Mouse (Mus musculus): ENCODE results near the gene Shb.
A peak's percentile ranks its signal among the peaks of the same experiment; 100 is the strongest.

The Shb gene

GRCm38 (mm10) chr4:45449012-45449411 is 83.3 kb downstream of the Shb start:
- no peak for DNase-seq

DNA sequence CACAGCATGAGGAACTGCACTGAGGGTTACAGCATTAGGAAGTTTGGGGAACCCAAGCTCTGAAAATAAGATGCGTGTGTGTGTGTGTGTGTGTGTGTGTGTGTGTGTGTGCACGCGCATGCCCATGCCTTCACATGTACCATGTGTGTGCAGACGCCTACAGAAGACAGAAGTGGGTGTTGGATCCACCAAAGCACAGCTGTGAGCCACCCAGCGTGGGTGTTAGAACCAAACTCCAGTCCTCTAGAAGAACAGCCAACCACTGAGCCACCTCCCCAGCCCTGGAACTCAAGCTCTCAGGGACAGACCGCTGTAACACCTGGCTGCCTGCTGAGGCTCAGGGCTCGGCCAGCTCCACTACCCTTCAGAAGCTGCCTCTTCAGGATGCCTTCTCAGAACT is 83.8 kb downstream of the Shb start:
- no peak for DNase-seq

DNA sequence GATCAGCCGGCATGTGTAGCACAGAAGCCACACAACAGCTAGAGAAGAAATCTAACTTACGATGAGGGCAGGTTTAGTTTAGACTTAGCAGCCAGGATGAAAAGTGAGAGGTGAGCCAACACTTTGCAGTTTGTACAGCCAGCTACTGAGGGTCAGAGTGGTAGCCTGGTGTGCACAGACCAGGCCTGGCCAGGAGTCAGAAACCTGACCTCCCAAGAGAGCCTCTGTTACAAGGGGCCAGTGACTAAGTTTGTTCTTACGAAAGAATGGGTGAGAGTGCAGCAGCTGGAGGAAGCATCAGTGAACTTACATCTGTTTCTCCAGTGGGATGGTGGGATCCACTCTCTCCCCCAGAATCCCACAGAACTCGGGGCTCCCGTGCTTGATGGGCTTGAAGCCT is 85.1 kb downstream of the Shb start:
- DNase-seq, result no peak

GRCm38 (mm10) chr4:45445235-45445634 is 87.0 kb downstream of the Shb start:
- DNase-seq, result no peak

GRCm38 (mm10) chr4:45444813-45445212 is 87.5 kb downstream of the Shb start:
- no peak for DNase-seq

- peak; percentile 59 for DNase-seq
These were observed 88.6 kb downstream of the Shb start for GRCm38 (mm10) chr4:45443652-45444051.

- no peak for DNase-seq
These were observed 90.0 kb downstream of the Shb start for GRCm38 (mm10) chr4:45442237-45442636.

DNA sequence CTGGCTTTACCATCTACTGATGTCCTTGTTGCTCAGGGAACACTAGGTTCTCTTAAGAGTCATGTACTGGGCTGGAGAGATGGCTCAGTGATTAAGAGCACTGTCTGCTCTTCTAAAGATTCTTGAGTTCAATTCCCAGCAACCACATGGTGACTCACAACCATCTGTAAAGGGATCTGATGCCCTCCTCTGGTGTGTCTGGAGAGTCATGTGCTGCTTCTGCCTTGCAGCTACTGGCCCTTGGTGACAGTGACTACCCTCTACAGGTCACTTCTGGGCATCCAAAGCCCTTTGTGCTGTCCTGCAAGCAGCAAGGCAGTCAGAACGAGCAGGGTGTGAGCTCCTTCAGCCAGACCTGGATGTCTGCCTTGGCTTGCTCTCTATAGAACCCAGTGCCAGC is 90.5 kb downstream of the Shb start:
- no peak for DNase-seq

- no peak for DNase-seq
These were observed 93.0 kb downstream of the Shb start for GRCm38 (mm10) chr4:45439281-45439680.

- no peak for DNase-seq
These were observed 95.3 kb downstream of the Shb start for GRCm38 (mm10) chr4:45437010-45437409.

DNA sequence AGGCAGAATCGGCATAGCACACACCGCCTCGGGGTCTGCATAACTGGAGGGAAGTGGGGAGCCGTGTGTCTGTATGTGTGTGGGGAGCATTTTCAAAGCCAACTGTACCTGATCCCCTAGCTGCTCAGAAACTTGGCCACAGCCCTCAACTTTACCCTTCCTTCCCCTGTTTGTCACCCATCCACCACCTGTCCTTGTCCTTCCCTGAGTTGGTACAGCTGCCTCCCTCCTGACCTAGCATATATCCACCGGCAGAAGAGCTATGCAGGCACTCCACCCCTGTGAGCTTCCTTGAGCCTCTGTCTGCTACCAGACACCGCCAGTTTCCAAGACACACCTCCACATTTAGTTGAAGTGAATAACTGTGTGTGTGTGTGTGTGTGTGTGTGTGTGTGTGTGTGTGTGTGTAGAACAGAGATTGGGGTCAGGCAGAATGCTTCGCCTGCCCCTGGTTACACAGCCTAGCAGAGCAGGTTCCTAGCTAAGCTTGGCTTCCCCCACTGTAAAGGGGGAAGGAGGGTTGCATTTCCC is 95.8 kb downstream of the Shb start:
- DNase-seq, result peak; percentile 22

- peak; percentile 51 for DNase-seq
These were observed 96.4 kb downstream of the Shb start for GRCm38 (mm10) chr4:45435899-45436298.

GRCm38 (mm10) chr4:45434681-45435080 is 97.6 kb downstream of the Shb start:
- no peak for DNase-seq

DNA sequence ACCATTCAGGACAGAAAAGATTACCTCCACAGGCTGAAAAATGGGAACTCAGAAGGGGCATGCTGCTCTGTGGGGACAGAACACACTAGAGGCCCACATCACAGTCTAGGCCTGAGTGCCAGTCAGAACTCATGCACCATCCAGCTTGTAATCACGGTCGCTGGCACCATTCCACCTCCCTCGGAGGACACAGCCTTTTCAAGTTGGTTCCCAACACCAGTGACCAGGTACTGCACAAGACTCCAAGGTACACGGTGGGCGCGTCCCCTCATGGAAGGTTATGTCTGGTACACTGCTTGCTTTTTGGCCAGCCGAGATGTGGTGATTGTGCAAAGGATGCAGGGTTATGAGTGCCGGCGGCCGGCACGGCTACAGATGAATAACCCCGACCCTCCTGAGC is 98.2 kb downstream of the Shb start:
- peak; percentile 58 for DNase-seq

GRCm38 (mm10) chr4:45431806-45432205 is 100.5 kb downstream of the Shb start:
- no peak for DNase-seq

GRCm38 (mm10) chr4:45431316-45431715 is 101.0 kb downstream of the Shb start:
- no peak for DNase-seq

DNA sequence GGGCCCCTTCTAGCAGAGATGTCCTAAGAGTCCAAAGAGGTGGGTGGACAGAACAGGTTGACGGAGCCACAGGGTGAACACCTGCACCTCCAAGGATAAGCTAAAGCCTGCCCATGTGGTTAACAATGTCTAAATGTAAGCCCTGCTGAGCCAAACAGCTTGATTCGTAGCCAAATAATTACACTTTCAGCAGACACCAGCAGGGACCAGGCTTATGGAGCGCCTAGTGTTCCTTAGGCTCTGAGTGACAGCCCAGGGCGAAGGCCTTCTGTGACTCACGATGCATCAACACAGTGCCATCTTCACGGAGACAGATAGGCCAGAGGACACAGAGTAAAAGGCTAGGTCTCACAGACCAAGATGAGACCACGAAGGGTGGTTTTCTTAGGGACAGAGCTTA is 102.8 kb downstream of the Shb start:
- DNase-seq, result no peak

GRCm38 (mm10) chr4:45426724-45427457 is 105.4 kb downstream of the Shb start:
- peak; percentile 54 for DNase-seq

GRCm38 (mm10) chr4:45423406-45423805 is 108.9 kb downstream of the Shb start:
- peak; percentile 60 for DNase-seq

DNA sequence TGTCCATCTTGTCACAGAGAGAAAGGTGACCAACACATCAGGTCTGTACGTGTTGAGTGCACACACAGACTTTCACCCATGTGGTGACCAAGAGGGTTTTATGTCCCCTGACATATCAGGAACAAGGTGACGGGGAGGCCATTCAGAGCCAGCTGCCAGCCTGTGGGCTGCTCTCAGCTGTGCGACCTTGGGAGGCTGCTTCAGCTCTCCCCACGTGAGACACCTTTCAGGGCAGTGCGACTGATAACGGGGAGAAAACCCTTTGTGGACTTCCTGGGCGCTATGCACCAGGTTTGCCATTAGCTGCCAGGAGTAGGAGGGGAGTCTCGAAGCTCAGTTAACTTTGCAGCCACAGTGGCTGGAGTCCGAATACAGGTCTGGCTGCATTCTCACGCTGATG is 109.6 kb downstream of the Shb start:
- DNase-seq, result no peak

DNA sequence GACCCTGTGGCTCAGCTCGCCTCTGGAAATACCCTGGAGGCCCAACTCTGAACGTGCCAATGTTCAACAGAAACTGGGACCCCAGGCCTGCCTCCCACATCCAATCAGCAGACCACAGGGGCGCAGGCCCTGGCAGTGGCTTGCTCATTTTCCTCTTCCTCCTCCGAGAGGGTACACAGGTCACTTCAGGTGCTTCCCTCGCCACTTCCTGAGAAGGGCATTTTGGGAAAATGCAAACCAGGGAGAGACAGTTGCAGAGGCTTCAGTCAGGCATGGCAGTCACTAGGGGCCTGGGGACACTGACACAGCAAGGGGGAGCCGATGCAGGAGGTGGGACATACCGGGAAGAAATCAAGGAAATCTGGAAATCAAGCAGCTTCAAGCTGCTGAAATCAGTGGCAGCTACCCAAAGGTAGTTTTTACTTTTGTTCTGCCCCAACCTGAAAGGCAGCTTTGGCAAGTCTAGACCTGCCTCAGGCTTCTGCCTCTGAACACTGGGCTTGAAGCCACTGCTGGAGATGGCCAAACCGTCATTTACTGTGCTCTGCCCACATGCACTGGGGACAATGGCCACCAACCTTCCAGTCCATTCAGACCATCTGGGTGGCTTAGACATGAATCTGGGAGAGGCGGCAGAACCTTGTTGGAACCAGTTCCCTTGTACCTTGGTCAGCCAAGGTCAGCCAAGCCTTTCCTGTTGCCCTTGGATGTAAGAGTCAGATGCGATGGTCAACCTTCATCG is 110.6 kb downstream of the Shb start:
- peak; percentile 51 for DNase-seq

- no peak for DNase-seq
These were observed 111.5 kb downstream of the Shb start for GRCm38 (mm10) chr4:45420733-45421132.

- no peak for DNase-seq
These were observed 113.2 kb downstream of the Shb start for GRCm38 (mm10) chr4:45419051-45419450.
